Mouse (Mus musculus) ES-E14 (cell line): ENCODE data around the gene Ahdc1.

Source experiments
- CHD2 ChIP-seq: IDR thresholded peaks from 2 replicates; pipeline ENCODE4 v1.6.1; 2014; ENCODE audit warnings: mild to moderate bottlenecking, low read depth, low read length, inconsistent platforms
- HCFC1 ChIP-seq: IDR thresholded peaks from 2 replicates; pipeline ENCODE4 v1.6.1; 2012; ENCODE audit warnings: low read length, inconsistent platforms, borderline replicate concordance; ENCODE audit not compliant: insufficient read depth
- MAFK ChIP-seq: IDR thresholded peaks from 2 replicates; pipeline ENCODE4 v1.6.1; 2014; ENCODE audit warnings: mild to moderate bottlenecking, low read depth, low read length, inconsistent platforms; ENCODE audit not compliant: insufficient read depth
- ZC3H11A ChIP-seq: IDR thresholded peaks from 2 replicates; pipeline ENCODE4 v1.6.1; 2012; ENCODE audit warnings: low read depth, mild to moderate bottlenecking, inconsistent platforms, low read length, borderline replicate concordance
- ZNF384 ChIP-seq: IDR thresholded peaks from 2 replicates; pipeline ENCODE4 v1.6.1; 2012; ENCODE audit warnings: low read depth, low read length, inconsistent platforms

GRCm38 (mm10) chr4:133015710-133016651 is 4.9 kb downstream of the Ahdc1 start:
- TF ChIP-seq HCFC1, result no peak
- TF ChIP-seq MAFK, result no peak
- no peak for TF ChIP-seq ZC3H11A
- TF ChIP-seq CHD2, result no peak
- TF ChIP-seq ZNF384, result no peak
